Mouse (Mus musculus): ENCODE data around the gene Helz. TPM values are rescaled to one million over a fixed set of nuclear protein-coding genes. Genes with fewer than 3 reads are reported as not detected.
"Not testable (repeated sequence)": the region's sequence is repeated elsewhere in the genome, so short reads cannot be mapped to it uniquely, and the experiment has no call there.

Gene Helz
- polyA plus RNA-seq, 1 experiment from 2014 or later, result 19.5 TPM

DNA sequence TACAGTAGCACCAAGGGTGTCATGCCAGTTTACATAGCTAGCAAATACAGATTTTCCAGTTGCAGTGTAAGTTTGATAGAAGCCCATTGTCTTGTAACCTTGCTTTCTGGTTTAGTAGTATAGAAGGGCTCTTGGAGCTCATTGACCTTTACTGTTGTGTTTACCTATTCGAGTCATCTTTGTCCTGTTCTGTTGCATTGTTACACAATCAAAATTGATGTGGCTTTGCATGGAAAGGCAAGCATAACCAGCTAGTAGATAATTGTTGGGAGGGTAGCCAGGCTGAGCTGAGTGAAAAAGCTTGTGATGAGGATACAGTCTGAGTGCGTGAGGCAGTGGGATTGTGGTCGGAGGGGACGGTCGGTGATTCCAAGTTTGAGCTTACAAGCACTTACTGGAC, 12.1 kb downstream of the Helz start:
- Histone ChIP-seq H3K27me3 (replicated peaks) (no peaks in the 10 kb centered on the region), H3K9me3 (replicated peaks) (no peaks in the 10 kb centered on the region), H3K36me3 (peaks cover 61% of the 10 kb centered on the region), H3K4me1 (replicated peaks) (no peaks in the 10 kb centered on the region), H3K4me3 (no peak overlapping the region), H3K27ac (ENCODE audit: poor library complexity, severe bottlenecking) (no peak overlapping the region), H3K9ac (no peak overlapping the region), H3K4me2 (no peak overlapping the region)
- ATAC-seq (ENCODE audit: insufficient number of reproducible peaks, low FRiP score), result no peak
- 96% methylated on average over 5 of the region's 5 CpGs for WGBS

DNA sequence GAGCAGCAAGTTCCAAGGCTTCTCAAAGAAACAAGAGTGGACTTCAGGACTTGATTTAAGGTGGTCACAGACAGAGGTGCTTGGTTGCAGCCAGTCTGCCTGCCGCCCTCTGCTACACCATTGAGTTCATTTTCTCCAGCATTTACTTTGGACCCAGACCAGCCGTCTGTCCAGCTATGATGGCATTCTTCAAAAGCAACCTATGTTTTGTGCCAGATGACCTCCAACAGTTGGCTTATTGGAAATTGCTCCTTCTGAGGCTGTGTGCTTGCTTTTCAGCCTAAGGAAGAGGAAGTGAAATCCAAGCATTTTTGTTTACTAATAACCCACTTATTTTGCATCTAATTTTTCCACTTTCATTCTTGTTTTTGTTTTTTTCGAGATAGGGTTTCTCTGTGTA, 19.7 kb downstream of the Helz start:
- 92% methylated on average over 3 of the region's 3 CpGs for WGBS
- Histone ChIP-seq H3K4me2 (no peak overlapping the region), H3K27me3 (replicated peaks) (no peaks in the 10 kb centered on the region), H3K9ac (no peak overlapping the region), H3K4me1 (replicated peaks) (peaks cover 9% of the 10 kb centered on the region), H3K9me3 (replicated peaks) (no peaks in the 10 kb centered on the region), H3K4me3 (no peak overlapping the region), H3K27ac (ENCODE audit: poor library complexity, severe bottlenecking) (no peak overlapping the region), H3K36me3 (peaks cover 35% of the 10 kb centered on the region)
- ATAC-seq (ENCODE audit: insufficient number of reproducible peaks, low FRiP score), result no peak

DNA sequence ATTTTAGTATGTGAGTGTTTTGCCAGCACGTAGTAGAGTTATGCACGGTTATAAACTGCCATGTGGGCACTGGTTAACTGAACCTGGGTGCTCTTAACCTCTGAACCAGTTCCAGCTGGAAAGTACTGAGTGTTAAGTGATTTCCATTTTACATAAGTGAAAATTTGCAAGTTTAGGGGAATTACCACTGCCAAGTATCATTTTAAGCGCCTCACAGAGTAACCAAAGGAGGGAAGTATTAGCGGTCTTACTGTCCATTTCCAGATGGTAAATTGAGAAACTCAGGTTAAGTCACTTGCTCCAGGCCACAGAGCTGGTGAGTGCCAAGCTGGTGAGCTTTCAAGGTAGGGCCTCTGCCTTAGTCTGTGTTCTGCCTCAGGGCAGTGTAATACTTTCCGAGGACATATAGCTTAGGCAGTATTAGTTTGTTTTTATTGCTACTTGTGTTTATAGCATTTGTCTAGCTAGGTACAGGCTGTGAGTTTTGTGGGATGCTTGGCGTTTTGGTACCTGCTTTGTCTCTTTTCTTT, 20.8 kb downstream of the Helz start:
- H3K36me3 ChIP-seq, result peaks cover 28% of the 10 kb centered on the region; the same call in 1 of the 2 replicates
- no peaks in the 10 kb centered on the region for H3K27me3 ChIP-seq (replicated peaks)
- no peak for ATAC-seq (ENCODE audit: insufficient number of reproducible peaks, low FRiP score)
- WGBS, result 91% methylated on average over 6 of the region's 6 CpGs
- no peak overlapping the region for H3K9ac ChIP-seq
- no peak overlapping the region for H3K4me3 ChIP-seq
- H3K9me3 ChIP-seq (replicated peaks), result no peaks in the 10 kb centered on the region
- H3K4me1 ChIP-seq (replicated peaks), result peaks cover 20% of the 10 kb centered on the region
- no peak overlapping the region for H3K4me2 ChIP-seq
- no peak overlapping the region for H3K27ac ChIP-seq (ENCODE audit: poor library complexity, severe bottlenecking)

DNA sequence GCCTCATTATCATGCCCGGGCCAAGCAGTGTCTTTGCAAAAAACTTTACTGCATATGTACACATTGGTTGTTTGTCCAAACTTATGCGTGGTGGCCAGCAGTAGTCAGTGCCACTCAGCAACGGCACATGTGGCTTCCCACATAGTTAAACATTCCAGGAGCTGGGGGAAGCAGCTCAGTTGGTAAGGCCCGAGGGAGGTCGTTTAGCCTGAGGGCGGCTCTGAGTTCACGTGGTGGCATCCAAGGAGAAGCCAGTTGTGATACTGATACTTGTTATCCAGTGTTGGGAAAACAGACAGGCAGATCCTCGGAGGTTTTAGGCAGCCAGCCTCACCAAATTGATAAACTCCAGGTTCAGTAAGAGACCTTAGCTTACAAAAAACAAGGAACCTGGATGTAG, 23.2 kb downstream of the Helz start:
- H3K4me1 ChIP-seq (replicated peaks), result peaks cover 35% of the 10 kb centered on the region

DNA sequence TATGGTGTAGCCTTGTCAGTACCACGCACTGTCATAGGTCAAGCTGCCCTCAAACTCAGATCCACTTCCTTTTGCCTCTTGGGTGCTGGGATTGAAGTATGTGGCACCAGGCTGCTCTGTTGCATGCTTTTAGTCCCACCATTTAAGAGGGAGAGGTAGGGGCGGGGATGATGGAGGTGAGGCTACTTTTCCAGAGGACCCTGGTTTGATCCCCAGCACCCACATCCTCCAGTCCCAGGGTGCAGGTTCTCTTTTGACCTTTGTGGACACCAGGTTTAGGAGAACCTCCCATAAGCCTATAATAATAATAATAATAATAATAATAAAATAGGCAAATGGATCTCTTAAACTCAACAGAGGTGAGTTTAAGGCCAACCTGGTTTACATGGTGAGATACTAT, 23.6 kb downstream of the Helz start:
- peaks cover 45% of the 10 kb centered on the region for H3K36me3 ChIP-seq
- 94% methylated on average over 2 of the region's 2 CpGs for WGBS

More for the DNA sequence above, 23.2 kb downstream of the Helz start:
- not testable (repeated sequence) for H3K9ac ChIP-seq; ATAC-seq (ENCODE audit: insufficient number of reproducible peaks, low FRiP score); H3K4me3 ChIP-seq; H3K4me2 ChIP-seq; H3K9me3 ChIP-seq (replicated peaks); H3K27me3 ChIP-seq (replicated peaks); H3K27ac ChIP-seq (ENCODE audit: poor library complexity, severe bottlenecking)
- peaks cover 40% of the 10 kb centered on the region for H3K36me3 ChIP-seq
- WGBS, result 79% methylated on average over 8 of the region's 8 CpGs

DNA sequence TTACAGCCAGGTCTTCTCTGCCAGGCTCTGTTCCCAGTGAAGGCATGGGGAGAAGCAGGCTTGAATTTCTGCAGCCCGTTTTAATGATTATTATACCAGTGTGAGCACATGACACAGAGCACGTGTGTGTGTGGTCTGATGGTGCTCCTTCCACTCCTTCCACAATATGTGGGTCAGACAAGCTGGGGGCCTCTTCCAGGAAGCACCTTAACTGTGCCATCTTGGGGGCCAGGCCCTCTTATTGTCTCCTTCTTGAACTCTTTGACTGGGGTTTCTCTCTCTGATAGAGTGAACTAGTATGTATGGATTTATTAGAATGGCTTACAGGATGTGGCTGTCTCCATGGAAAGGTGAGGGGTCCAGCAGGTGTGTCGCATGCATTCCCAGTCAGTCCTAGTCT, 24.8 kb downstream of the Helz start:
- no peaks in the 10 kb centered on the region for H3K9me3 ChIP-seq (replicated peaks)
- peaks cover 50% of the 10 kb centered on the region for H3K36me3 ChIP-seq
- ATAC-seq (ENCODE audit: insufficient number of reproducible peaks, low FRiP score), result no peak
- peaks cover 41% of the 10 kb centered on the region for H3K4me1 ChIP-seq (replicated peaks)
- no peak overlapping the region for H3K27ac ChIP-seq (ENCODE audit: poor library complexity, severe bottlenecking)
- H3K4me2 ChIP-seq, result no peak overlapping the region
- no peaks in the 10 kb centered on the region for H3K27me3 ChIP-seq (replicated peaks)
- 91% methylated on average over 3 of the region's 3 CpGs for WGBS
- H3K9ac ChIP-seq, result no peak overlapping the region
- no peak overlapping the region for H3K4me3 ChIP-seq

More for the DNA sequence above, 23.6 kb downstream of the Helz start:
- Histone ChIP-seq H3K4me1 (replicated peaks) (peaks cover 35% of the 10 kb centered on the region), H3K27me3 (replicated peaks) (no peaks in the 10 kb centered on the region), H3K9ac (no peak overlapping the region), H3K9me3 (replicated peaks) (no peaks in the 10 kb centered on the region), H3K27ac (ENCODE audit: poor library complexity, severe bottlenecking) (no peak overlapping the region), H3K4me2 (no peak overlapping the region), H3K4me3 (no peak overlapping the region)
- ATAC-seq (ENCODE audit: insufficient number of reproducible peaks, low FRiP score), result no peak

DNA sequence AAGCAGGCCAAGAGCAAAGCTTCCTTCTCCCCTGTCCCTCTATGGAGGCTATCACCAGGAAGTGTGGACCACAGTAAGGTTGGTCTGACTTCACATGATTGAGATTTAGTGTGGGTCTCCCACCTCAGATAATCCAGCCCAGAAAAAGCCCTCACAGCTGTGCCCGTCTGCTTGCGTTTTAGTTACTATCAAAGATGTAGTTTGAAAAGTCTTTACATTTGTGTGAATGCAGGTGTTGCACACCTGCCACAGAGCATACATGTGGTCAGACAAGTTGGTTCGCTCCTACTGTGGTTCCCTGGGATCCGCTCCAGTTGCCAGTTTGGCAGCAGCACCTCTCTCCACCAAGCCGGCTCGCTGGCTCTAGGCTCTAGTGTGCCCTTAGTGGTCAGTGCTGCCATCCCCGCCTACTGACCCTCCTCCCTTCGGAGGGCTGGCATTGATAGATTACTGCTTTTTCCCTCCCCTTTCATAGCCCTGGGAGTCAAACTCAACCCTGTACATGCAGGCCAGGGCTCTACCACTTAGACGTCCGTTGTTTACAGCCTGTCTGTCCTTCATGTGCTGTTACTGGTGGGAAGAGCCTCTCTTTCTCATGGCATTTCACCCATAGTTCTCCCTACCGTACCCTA, 25.4 kb downstream of the Helz start:
- Histone ChIP-seq H3K27ac (ENCODE audit: poor library complexity, severe bottlenecking) (peak overlapping the region; percentile 84), H3K36me3 (peaks cover 48% of the 10 kb centered on the region), H3K9me3 (replicated peaks) (no peaks in the 10 kb centered on the region), H3K4me1 (replicated peaks) (peaks cover 42% of the 10 kb centered on the region), H3K27me3 (replicated peaks) (no peaks in the 10 kb centered on the region), H3K4me3 (no peak overlapping the region), H3K4me2 (no peak overlapping the region), H3K9ac (0 out of 2 replicates have a peak overlapping the region, but pooled peaks have one; percentile 37)
- 52% methylated on average over 11 of the region's 11 CpGs for WGBS
- no peak for ATAC-seq (ENCODE audit: insufficient number of reproducible peaks, low FRiP score)

DNA sequence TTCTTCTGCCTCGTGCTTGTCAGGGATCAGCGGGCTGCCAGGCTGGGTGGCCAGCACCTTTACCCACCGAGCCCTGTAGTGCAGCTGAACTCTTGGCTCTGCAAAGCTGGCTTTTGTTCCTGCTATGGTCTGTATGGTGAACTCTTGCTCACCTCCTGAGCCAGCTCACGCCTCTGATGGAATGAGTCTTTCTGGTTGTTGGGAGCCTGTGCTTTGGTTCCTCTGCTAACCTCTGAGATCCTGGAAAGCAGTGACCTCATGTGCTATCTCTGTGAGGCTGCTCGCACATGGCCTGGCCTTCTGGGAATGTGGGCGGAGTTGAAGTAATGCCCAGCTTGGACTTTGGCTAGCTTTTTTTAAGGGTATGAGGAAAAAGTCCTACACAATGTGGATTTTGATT, 26.1 kb downstream of the Helz start:
- ATAC-seq (ENCODE audit: insufficient number of reproducible peaks, low FRiP score), result peak; percentile 75
- Histone ChIP-seq H3K9ac (0 out of 2 replicates have a peak overlapping the region, but pooled peaks have one; percentile 37), H3K4me3 (no peak overlapping the region), H3K27ac (ENCODE audit: poor library complexity, severe bottlenecking) (peak overlapping the region; percentile 84), H3K27me3 (replicated peaks) (no peaks in the 10 kb centered on the region), H3K4me2 (0 out of 2 replicates have a peak overlapping the region, but pooled peaks have one; percentile 6), H3K36me3 (peaks cover 44% of the 10 kb centered on the region), H3K9me3 (replicated peaks) (no peaks in the 10 kb centered on the region), H3K4me1 (replicated peaks) (peaks cover 44% of the 10 kb centered on the region)
- WGBS, result 24% methylated on average over 6 of the region's 6 CpGs

DNA sequence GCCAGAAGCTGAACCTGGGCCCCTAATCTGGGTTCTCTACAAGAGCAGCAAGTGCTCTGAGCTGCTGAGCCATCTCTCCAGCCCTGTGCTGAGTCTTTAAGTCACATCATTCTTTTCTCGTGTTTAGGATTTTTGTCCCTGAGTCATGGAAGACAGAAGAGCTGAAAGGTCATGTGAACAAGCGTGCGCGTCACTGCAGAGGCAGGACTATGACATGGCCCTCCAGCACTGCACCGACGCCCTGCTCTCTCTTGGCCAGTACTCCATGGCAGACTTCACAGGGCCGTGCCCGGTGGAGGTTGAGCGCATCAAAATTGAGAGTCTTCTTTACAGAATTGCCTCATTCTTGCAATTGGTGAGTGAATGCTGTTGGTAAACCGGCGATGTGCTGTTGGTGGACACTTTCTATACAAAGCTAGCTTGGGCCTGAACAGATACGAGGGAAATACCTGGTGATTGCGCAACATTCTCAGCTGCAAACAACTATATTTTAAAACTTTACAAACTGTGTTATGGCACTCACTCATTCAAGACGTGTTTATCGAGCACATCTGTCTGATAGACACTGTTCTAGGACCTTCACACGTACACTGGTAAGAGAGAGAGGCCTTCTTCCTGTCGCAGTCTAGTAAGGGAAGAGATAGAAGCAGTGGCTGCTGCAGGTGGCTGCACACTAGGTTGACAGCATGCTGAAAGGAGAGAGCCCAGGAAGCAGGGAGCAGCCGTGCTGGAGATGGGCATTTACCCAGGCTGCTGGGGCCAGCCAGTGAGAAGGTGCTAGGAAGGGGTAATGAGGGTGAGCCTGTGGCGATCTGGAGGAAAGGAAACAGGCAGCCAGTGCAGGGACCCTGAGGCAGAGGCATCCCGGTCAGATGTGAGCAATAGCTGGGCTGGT, 27.3 kb downstream of the Helz start:
- Histone ChIP-seq H3K4me3 (no peak overlapping the region), H3K9me3 (replicated peaks) (no peaks in the 10 kb centered on the region), H3K4me2 (no peak overlapping the region), H3K9ac (no peak overlapping the region), H3K36me3 (peaks cover 46% of the 10 kb centered on the region), H3K27ac (ENCODE audit: poor library complexity, severe bottlenecking) (0 out of 2 replicates have a peak overlapping the region, but pooled peaks have one; percentile 23), H3K27me3 (replicated peaks) (no peaks in the 10 kb centered on the region), H3K4me1 (replicated peaks) (peaks cover 44% of the 10 kb centered on the region)
- 91% methylated on average over 20 of the region's 20 CpGs for WGBS
- ATAC-seq (ENCODE audit: insufficient number of reproducible peaks, low FRiP score), result no peak

DNA sequence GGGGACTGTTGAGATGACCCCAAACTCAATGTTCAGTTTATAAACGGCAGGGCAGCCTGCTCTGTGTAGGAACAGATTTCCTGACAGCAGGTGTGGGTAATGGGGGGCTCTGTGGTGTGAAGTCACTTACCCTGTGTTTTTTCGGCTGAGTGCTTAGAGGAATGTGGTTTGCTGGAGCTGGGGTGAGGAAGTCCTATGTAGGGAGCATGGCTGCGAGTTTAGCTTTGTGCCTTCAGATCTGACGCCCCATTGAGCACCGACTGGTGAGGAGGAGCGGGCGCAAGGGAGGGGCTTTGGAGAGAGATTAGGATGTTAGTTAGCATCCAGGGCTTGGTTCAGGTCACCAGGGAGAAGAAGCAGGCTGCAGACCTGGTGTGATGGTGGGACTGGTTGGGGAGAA, 28.5 kb downstream of the Helz start:
- ATAC-seq (ENCODE audit: insufficient number of reproducible peaks, low FRiP score), result no peak
- Histone ChIP-seq H3K27me3 (replicated peaks) (no peaks in the 10 kb centered on the region), H3K9ac (no peak overlapping the region), H3K4me3 (no peak overlapping the region), H3K9me3 (replicated peaks) (no peaks in the 10 kb centered on the region), H3K4me2 (no peak overlapping the region), H3K27ac (ENCODE audit: poor library complexity, severe bottlenecking) (no peak overlapping the region), H3K4me1 (replicated peaks) (peaks cover 44% of the 10 kb centered on the region), H3K36me3 (peaks cover 56% of the 10 kb centered on the region)
- WGBS, result 89% methylated on average over 7 of the region's 7 CpGs

DNA sequence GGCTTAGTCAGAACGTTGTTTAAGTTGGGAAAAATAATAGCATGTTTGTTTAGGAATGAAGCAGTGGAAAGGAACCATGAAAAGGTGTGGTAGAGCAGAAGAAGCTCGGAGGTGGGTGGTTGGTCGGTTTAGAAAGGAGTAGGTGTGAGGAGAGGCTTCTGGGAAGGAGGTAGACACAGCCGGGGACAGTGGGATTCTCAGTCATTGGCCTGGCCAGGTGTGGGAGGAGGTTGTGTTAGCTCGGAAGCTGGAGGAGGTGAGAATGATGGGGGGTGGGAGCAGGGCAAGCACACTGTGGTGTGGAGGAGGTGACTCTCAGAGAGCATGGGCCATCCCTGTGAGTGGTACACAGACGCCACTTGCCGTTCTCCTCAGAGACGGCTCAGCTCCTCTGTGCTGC, 29.7 kb downstream of the Helz start:
- Histone ChIP-seq H3K36me3 (peaks cover 53% of the 10 kb centered on the region), H3K27ac (ENCODE audit: poor library complexity, severe bottlenecking) (no peak overlapping the region), H3K27me3 (replicated peaks) (no peaks in the 10 kb centered on the region), H3K9ac (no peak overlapping the region), H3K4me1 (replicated peaks) (peaks cover 35% of the 10 kb centered on the region), H3K9me3 (replicated peaks) (no peaks in the 10 kb centered on the region), H3K4me2 (no peak overlapping the region), H3K4me3 (no peak overlapping the region)
- ATAC-seq (ENCODE audit: insufficient number of reproducible peaks, low FRiP score), result no peak
- 76% methylated on average over 8 of the region's 8 CpGs for WGBS
